Mouse (Mus musculus) liver, embryonic 13.5 days (tissue): ENCODE results near the gene Cadm4. TPM values are rescaled to one million over a fixed set of nuclear protein-coding genes. Genes with fewer than 3 reads are reported as not detected.
A peak's percentile ranks its signal among the peaks of the same experiment; 100 is the strongest.
"Not testable (repeated sequence)": the region's sequence is repeated elsewhere in the genome, so short reads cannot be mapped to it uniquely, and the experiment has no call there.

Source experiments
- ATAC-seq: fragments of 200-750 bp; cut with Nextera tagmentation; 2 replicates; pipeline ENCODE4 v1.8.0; 2017; ENCODE audit warnings: low read depth, mild to moderate bottlenecking, moderate number of reproducible peaks, moderate library complexity
- DNase-seq: peaks from one replicate; pipeline ENCODE4 v3.0.0; 2022
- H3K27ac ChIP-seq: fragments of 300-500 bp; sonication (generic); 2 replicates; pipeline ENCODE4 v1.5.1; 2015; ENCODE audit warnings: moderate library complexity, mild to moderate bottlenecking, inconsistent platforms
- H3K27me3 ChIP-seq: fragments of 300-500 bp; sonication (generic); 2 replicates; pipeline ENCODE4 v1.6.1; 2015; ENCODE audit warnings: mild to moderate bottlenecking, inconsistent platforms
- H3K36me3 ChIP-seq: fragments of 300-500 bp; sonication (generic); 2 replicates; pipeline ENCODE4 v1.6.1; 2015; ENCODE audit warnings: mild to moderate bottlenecking, inconsistent platforms
- H3K4me1 ChIP-seq: fragments of 300-500 bp; sonication (generic); replicated peaks from 2 replicates; pipeline ENCODE4 v1.6.1; 2015; ENCODE audit warnings: inconsistent platforms
- H3K4me2 ChIP-seq: fragments of 300-500 bp; sonication (generic); 2 replicates; pipeline ENCODE4 v1.6.1; 2015; ENCODE audit warnings: inconsistent platforms, mild to moderate bottlenecking, moderate library complexity
- H3K4me3 ChIP-seq: fragments of 300-500 bp; sonication (generic); replicated peaks from 2 replicates; pipeline ENCODE4 v1.5.1; 2015; ENCODE audit warnings: mild to moderate bottlenecking, inconsistent platforms
- H3K9ac ChIP-seq: fragments of 300-500 bp; sonication (generic); 2 replicates; pipeline ENCODE4 v1.6.1; 2015; ENCODE audit warnings: mild to moderate bottlenecking, inconsistent platforms
- H3K9me3 ChIP-seq: fragments of 300-500 bp; sonication (generic); replicated peaks from 2 replicates; pipeline ENCODE4 v1.6.1; 2016; ENCODE audit warnings: inconsistent platforms
- WGBS: fragments of 180-500 bp; shearing (Covaris S2); methylation state at CpG from one replicate; pipeline ENCODE4 v1.1.7; 2015; ENCODE audit not compliant: insufficient replicate concordance; 5-methylcytosine and 5-hydroxymethylcytosine counted together
- polyA plus RNA-seq: library from polyadenylated mRNA; unstranded; fragments of >200 nt; fragmentation: Nextera tagmentation; extraction: Ambion mirVana; gene quantifications from 2 replicates; pipeline ENCODE4 v1.2.1, GENCODE M21; 2015

Gene Cadm4
- polyA plus RNA-seq, 1 experiment from 2014 or later, result 0.20 TPM

DNA sequence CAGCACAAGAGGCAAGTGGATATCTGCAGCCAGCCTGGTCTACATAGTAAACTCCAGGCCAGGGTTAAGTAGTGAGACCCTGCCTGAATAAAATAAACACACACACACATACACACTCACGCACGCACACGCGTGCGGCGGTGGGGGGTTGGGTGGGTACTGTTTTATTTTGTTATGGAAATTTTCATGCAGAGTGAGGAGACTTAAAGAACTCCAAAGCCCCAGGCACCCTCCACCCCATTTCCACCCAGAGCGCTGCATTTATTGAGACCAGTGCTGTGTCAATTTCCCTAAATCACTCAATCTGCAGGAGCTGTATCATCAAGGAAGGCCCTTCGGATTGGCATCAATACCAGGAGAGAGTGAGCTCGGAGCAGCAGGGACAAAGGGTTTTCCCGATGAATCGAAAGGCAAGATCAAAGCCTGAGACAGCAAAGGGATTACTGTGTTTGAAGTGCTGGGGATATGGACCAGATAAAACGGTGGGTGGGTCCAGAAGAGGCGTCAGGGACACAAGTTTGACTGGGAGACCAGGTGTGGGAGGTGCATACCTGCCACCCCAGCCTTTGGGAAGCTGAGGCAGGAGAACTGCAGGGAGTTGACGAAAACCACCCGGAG lies 23.7 kb downstream of the Cadm4 start:
- H3K27me3 ChIP-seq, result peaks cover 55% of the 10 kb centered on the region
- H3K9me3 ChIP-seq, result no peaks in the 10 kb centered on the region
- no peaks in the 10 kb centered on the region for H3K36me3 ChIP-seq
- no peak overlapping the region for H3K9ac ChIP-seq
- no peak overlapping the region for H3K4me3 ChIP-seq
- 52% methylated on average over 15 of the region's 15 CpGs for WGBS
- H3K27ac ChIP-seq, result peak overlapping the region; percentile 16; the same call in 1 of the 2 replicates
- peaks cover 51% of the 10 kb centered on the region for H3K4me1 ChIP-seq
- DNase-seq (no peak), ATAC-seq (no peak)
- peak overlapping the region; percentile 95 for H3K4me2 ChIP-seq

DNA sequence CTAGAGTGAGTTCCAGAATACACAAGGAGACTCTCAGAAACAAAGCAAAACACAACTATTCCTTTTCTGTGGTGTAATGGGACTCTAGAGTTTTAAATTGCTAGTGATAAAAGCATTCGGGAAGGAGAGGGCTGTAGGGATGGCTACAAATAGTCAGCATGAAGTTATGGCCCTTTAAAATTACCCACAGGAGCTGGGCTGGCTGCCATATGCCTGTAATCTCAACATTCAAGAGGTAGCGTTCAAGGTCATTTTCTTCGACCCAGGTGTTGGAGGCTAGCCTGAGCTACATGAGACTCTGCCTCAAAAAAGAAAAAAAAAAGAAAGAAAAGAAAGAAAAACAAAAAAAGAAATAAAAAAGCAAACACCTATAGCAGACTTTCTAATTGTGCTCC lies 24.2 kb downstream of the Cadm4 start:
- Histone ChIP-seq H3K27me3 (peaks cover 50% of the 10 kb centered on the region), H3K4me3 (peak overlapping the region; percentile 77), H3K9me3 (no peaks in the 10 kb centered on the region), H3K9ac (peak overlapping the region; percentile 90; the same call in 1 of the 2 replicates), H3K27ac (0 out of 2 replicates have a peak overlapping the region, but pooled peaks have one; percentile 16), H3K4me2 (peak overlapping the region; percentile 95), H3K4me1 (peaks cover 51% of the 10 kb centered on the region), H3K36me3 (no peaks in the 10 kb centered on the region)
- 54% methylated on average over 3 of the region's 3 CpGs for WGBS
- no peak for ATAC-seq
- no peak for DNase-seq

DNA sequence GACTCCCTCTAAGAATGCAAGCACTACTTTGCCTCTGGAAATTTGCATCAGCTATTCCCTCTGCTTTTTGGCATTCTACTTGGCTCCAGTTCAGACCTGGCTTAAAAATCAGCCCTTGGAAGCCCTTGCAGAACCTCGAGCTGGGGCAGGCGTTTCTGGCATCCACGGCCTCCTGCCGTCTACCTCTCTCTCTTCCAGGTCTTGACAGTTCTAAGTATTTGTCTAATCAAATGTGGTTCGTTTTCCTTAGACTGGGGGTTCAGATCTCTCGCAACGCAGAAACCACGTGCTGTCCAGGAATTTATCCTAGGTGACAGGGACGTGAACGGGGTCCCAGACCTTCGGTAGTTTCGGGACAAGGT lies 24.6 kb downstream of the Cadm4 start:
- WGBS, result 5% methylated on average over 12 of the region's 12 CpGs
- no peak for DNase-seq
- Histone ChIP-seq H3K4me3 (peak overlapping the region; percentile 77), H3K27ac (peak overlapping the region; percentile 81; the same call in 1 of the 2 replicates), H3K9ac (peak overlapping the region; percentile 90), H3K36me3 (no peaks in the 10 kb centered on the region), H3K4me2 (peak overlapping the region; percentile 95), H3K9me3 (no peaks in the 10 kb centered on the region), H3K4me1 (peaks cover 49% of the 10 kb centered on the region), H3K27me3 (peaks cover 46% of the 10 kb centered on the region)
- no peak for ATAC-seq

DNA sequence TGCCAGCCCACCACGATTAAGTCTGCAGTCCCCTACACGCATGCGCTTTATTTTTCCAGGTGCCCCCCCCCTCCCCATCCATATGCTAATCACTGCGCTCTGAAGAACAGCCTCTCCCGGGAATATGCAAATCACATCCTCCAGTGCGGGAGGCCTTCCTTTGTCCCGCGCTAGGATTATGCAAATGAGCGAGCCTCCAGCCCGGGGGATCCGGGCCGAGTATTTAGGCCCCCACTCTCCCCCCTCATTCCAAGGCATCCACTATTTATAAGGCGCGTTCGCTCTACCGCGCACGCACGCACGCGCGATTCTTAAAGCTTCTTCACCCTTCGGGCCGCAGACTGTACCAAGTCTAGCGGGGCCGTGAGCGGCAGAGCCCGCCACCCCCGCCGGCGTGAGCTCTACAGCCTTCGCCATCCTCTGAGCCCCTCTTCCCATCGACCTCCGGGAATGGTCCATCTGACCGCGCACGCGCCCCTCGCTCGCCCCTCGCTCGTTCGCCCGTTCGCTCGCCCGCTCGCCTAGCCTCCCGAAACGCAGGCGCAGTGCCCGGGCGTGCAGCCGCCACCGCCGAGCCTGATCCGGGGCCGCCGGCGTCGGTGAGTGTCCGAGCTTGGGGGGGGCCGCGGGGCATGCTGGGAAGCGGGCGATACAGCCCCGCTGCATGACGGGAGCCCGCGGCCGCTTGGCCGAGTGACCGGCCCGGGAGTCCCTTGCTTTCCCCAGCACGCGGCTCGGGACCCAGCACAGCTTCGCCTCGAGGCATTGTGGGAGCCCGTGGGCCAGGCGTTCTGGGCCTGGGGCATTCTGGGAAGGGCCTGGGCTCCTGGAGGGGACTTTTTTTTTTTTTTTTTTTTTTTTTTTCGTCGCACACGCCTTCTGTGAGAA lies 25.3 kb downstream of the Cadm4 start, which contains the start of gene Zfp428:
Gene Zfp428 (plus strand): TSS at position 169 of the 888 bp plus-strand sequence.
- Histone ChIP-seq H3K27me3 (peaks cover 40% of the 10 kb centered on the region), H3K9ac (peak within 1 kb of the TSS; percentile 90), H3K36me3 (no peaks in the 10 kb centered on the region), H3K9me3 (no peaks in the 10 kb centered on the region), H3K27ac (peak within 1 kb of the TSS; percentile 81), H3K4me3 (peak within 1 kb of the TSS; percentile 77), H3K4me1 (peaks cover 49% of the 10 kb centered on the region), H3K4me2 (peak within 1 kb of the TSS; percentile 95)
- ATAC-seq (peak; percentile 82), DNase-seq (peak; percentile 67)
- under 1% methylated on average over 84 of the region's 84 CpGs for WGBS

DNA sequence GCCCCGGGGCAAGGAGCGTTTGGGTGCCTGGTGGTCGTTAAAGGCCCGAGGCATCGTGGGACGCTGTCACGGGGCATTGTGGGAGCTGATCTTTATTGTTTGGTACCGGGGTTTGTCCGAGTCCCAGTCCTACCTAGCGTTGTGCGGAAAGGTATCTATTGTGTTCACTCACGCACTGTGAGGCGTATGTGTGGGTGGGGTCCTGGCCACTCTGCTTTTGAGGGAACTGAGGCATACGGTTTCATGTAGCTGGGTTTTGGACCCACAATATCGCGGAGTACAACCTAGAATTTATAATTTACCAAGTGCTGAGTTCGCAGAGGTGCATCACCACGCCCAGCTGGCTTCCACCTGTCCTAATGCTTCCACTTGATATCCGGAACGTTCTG lies 25.9 kb downstream of the Cadm4 start:
- Histone ChIP-seq H3K9ac (peak overlapping the region; percentile 90), H3K27me3 (peaks cover 34% of the 10 kb centered on the region), H3K4me3 (peak overlapping the region; percentile 77), H3K27ac (peak overlapping the region; percentile 81), H3K4me1 (peaks cover 49% of the 10 kb centered on the region), H3K9me3 (no peaks in the 10 kb centered on the region), H3K4me2 (peak overlapping the region; percentile 95), H3K36me3 (no peaks in the 10 kb centered on the region)
- DNase-seq, result no peak
- peak; percentile 26 for ATAC-seq
- 2% methylated on average over 20 of the region's 20 CpGs for WGBS

DNA sequence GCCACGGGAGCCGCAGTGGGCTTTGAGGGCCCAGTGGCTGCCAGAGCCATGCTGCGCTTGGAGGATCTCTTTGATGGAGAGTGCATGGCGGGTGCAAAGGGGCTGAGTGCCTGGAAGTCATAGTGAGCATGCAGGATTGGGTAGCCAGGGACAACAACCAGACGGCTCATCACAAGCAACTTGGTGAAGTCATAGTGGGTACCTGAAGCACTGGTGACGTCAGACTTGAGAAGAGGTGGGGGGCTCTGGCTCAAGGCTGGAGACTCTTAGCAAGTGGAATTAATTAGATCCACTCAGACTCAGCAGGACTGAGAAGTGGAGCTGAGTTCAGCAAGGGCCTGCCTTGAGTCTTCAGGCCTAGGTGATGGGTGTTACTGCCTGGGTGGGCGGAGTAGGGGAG lies 30.5 kb downstream of the Cadm4 start, which contains the start of gene AC161166.1:
Gene AC161166.1 (minus strand): TSS at position 101 of the 400 bp plus-strand sequence.
- DNase-seq, result no peak
- 78% methylated on average over 7 of the region's 7 CpGs for WGBS
- ATAC-seq, result no peak
- no peak within 1 kb of the TSS for H3K27ac ChIP-seq
- no peak within 1 kb of the TSS for H3K4me3 ChIP-seq
- 0 out of 2 replicates have a peak, but pooled peaks cover 2% of the 10 kb centered on the region for H3K36me3 ChIP-seq
- H3K4me2 ChIP-seq, result no peak within 1 kb of the TSS
- H3K27me3 ChIP-seq, result no peaks in the 10 kb centered on the region
- no peak within 1 kb of the TSS for H3K9ac ChIP-seq
- H3K4me1 ChIP-seq, result peaks cover 20% of the 10 kb centered on the region
- H3K9me3 ChIP-seq, result no peaks in the 10 kb centered on the region

DNA sequence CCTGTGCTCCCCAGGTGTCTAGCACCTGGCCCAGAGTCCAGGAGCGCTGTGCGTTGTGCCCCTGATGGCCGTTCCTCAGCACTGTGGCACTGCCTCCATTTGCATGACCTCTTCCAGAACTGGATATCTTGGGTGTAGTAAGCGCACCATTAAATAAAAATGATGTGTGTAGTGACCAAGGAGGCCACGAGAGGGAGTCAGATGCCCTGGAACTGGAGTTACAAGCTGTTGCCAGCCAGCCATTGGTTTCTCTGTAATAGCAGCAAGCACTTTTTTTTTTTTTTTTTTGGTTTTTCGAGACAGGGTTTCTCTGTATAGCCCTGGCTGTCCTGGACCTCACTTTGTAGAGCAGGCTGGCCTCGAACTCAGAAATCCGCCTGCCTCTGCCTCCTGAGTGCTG lies 34.5 kb downstream of the Cadm4 start:
- H3K4me3 ChIP-seq, H3K27ac ChIP-seq, H3K36me3 ChIP-seq, H3K4me2 ChIP-seq, DNase-seq, H3K9ac ChIP-seq, H3K27me3 ChIP-seq, H3K4me1 ChIP-seq, ATAC-seq, H3K9me3 ChIP-seq: not testable (repeated sequence)
- 69% methylated on average over 8 of the region's 8 CpGs for WGBS

DNA sequence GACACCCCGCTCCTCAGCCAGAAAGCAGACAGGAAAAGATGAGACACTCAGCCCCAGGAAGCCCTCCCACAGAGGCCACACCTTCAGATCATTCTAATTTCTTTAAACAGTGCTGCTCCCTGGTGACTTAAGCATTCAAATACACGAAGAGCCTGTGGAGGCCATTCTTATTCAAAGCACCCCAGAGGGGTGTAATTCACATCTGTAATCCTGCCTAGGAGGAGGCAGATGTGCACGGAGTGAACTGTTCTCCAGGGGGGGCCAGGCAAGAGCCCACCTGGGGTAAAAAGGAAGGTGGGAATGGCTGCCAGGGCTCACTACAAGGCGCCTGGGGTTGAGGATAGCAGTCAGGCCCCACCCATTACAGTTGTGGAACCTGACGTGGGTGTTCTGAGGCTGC lies 35.3 kb downstream of the Cadm4 start:
- no peak overlapping the region for H3K4me2 ChIP-seq
- no peak overlapping the region for H3K27ac ChIP-seq
- WGBS, result 63% methylated on average over 5 of the region's 5 CpGs
- ATAC-seq (no peak), DNase-seq (no peak)
- H3K4me3 ChIP-seq, result no peak overlapping the region
- H3K27me3 ChIP-seq, result no peaks in the 10 kb centered on the region
- no peak overlapping the region for H3K9ac ChIP-seq
- H3K36me3 ChIP-seq, result 0 out of 2 replicates have a peak, but pooled peaks cover 2% of the 10 kb centered on the region
- no peaks in the 10 kb centered on the region for H3K4me1 ChIP-seq
- H3K9me3 ChIP-seq, result no peaks in the 10 kb centered on the region

DNA sequence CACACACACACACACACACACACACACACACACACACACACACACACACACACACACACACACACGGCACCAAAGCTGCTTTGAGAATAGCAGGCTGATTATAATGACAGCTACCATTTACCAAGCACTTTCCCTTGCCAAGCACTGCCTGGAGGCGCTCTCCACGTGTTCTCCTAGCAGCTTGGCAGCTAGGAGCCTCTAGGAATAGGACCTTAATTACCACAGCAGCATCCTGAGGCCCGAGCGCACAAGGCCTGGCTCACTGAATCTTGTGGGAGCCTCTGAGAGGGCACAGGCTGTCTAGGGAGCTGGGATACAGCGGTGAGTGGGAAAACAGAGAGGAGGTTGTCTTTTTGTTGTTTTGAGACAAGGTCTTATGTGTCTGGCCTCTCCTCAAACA lies 35.8 kb downstream of the Cadm4 start:
- no peak for ATAC-seq
- H3K4me1 ChIP-seq, result no peaks in the 10 kb centered on the region
- WGBS, result 58% methylated on average over 6 of the region's 6 CpGs

DNA sequence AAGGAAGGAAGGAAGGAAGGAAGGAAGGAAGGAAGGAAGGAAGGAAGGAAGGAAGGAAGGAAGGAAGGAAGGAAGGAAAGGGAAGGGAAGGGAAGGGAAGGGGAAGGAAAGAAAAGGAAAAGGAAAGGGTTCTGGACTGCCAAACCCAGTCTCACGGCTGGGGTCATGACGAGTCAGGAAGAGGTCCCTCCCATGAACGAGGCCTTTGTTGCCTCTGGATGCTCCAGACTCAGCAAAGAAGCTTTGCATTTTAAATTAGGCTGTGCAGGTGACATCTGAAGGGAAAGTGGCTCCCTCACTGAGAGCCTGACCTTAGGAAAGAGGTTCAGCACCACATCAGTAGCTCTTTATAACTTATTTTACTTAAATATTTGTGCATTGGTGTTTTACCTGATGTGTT lies 37.3 kb downstream of the Cadm4 start:
- 0 out of 2 replicates have a peak, but pooled peaks cover 6% of the 10 kb centered on the region for H3K27me3 ChIP-seq
- 0 out of 2 replicates have a peak, but pooled peaks cover 2% of the 10 kb centered on the region for H3K36me3 ChIP-seq
- WGBS, result 58% methylated on average over 3 of the region's 3 CpGs
- no peak overlapping the region for H3K4me2 ChIP-seq
- H3K9ac ChIP-seq, result no peak overlapping the region
- ATAC-seq (no peak), DNase-seq (no peak)
- H3K9me3 ChIP-seq, result no peaks in the 10 kb centered on the region
- H3K27ac ChIP-seq, result no peak overlapping the region
- no peak overlapping the region for H3K4me3 ChIP-seq
- no peaks in the 10 kb centered on the region for H3K4me1 ChIP-seq

More for the DNA sequence above, 35.8 kb downstream of the Cadm4 start:
- Histone ChIP-seq H3K27me3 (no peaks in the 10 kb centered on the region), H3K4me3 (no peak overlapping the region), H3K9ac (no peak overlapping the region), H3K27ac (no peak overlapping the region), H3K4me2 (no peak overlapping the region), H3K36me3 (0 out of 2 replicates have a peak, but pooled peaks cover 2% of the 10 kb centered on the region), H3K9me3 (no peaks in the 10 kb centered on the region)
- no peak for DNase-seq

DNA sequence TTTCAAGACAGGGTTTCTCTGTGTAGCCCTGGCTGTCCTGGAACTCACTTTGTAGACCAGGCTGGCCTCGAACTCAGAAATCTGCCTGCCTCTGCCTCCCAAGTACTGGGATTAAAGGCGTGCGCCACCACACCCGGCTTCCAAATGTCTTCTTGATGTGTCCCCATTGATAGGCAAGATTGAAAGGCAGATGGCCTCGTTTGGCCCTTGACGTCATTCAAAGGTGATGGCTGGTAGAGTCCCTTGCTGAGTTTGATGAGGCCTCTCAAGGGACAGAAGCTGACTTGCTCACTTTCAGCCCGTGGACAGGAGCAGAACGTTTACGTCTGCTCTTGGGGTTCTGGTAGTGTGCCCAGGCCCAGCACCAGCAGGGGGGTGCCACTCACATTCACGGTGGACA lies 38.2 kb downstream of the Cadm4 start:
- not testable (repeated sequence) for H3K36me3 ChIP-seq, H3K27me3 ChIP-seq, H3K4me1 ChIP-seq, H3K9ac ChIP-seq, H3K9me3 ChIP-seq, H3K27ac ChIP-seq, DNase-seq, H3K4me3 ChIP-seq, ATAC-seq, H3K4me2 ChIP-seq
- 74% methylated on average over 10 of the region's 10 CpGs for WGBS
